Mouse (Mus musculus): ENCODE data around the gene Plekha5. TPM values are rescaled to one million over a fixed set of nuclear protein-coding genes. Genes with fewer than 3 reads are reported as not detected.
A peak's percentile ranks its signal among the peaks of the same experiment; 100 is the strongest.
"Not testable (repeated sequence)": the region's sequence is repeated elsewhere in the genome, so short reads cannot be mapped to it uniquely, and the experiment has no call there.

The Plekha5 gene
- total RNA-seq, 2 experiments from 2014 or later, result 84.9 to 89.5 TPM

GRCm38 (mm10) chr6:140548082-140548769 is 124.4 kb downstream of the Plekha5 start:
- no peak for DNase-seq (ENCODE audit: low spot score in 2 of 2)
- intact Hi-C loops (cut with DNase I), result no loop called here

- intact Hi-C loops (cut with DNase I), result loop anchor here (5.0 to 10.0 kb wide), 2 partner anchors 73 to 956 kb away; no protein-coding TSS in a partner anchor
These were observed 126.9 kb downstream of the Plekha5 start for GRCm38 (mm10) chr6:140550741-140551140.

GRCm38 (mm10) chr6:140554261-140554660 is 130.4 kb downstream of the Plekha5 start:
- peak; percentile 28 to 44 for DNase-seq (ENCODE audit: low spot score in 2 of 2)
- intact Hi-C loops (cut with DNase I), result loop anchor here (5.0 to 10.0 kb wide), 2 partner anchors 77 to 959 kb away; no protein-coding TSS in a partner anchor

More at GRCm38 (mm10) chr6:140550741-140551140, 126.9 kb downstream of the Plekha5 start:
- no peak for DNase-seq (ENCODE audit: low spot score in 2 of 2)

GRCm38 (mm10) chr6:140559411-140559810 is 135.6 kb downstream of the Plekha5 start:
- DNase-seq (ENCODE audit: low spot score in 2 of 2), result no peak
- intact Hi-C loops (cut with DNase I), result loop anchor here (10.0 kb wide), 1 partner anchor 965 kb away; no protein-coding TSS in a partner anchor

- intact Hi-C loops (cut with DNase I), result no loop called here
- DNase-seq (ENCODE audit: low spot score in 2 of 2), result no peak
These were observed 137.5 kb downstream of the Plekha5 start for GRCm38 (mm10) chr6:140561151-140561916.

GRCm38 (mm10) chr6:140561917-140562590 is 138.2 kb downstream of the Plekha5 start:
- intact Hi-C loops (cut with DNase I), result no loop called here
- no peak for DNase-seq (ENCODE audit: low spot score in 2 of 2)

GRCm38 (mm10) chr6:140567199-140567598 is 143.3 kb downstream of the Plekha5 start:
- no peak for DNase-seq (ENCODE audit: low spot score in 2 of 2)
- intact Hi-C loops (cut with DNase I), result no loop called here

- intact Hi-C loops (cut with DNase I), result no loop called here
These were observed 144.0 kb downstream of the Plekha5 start for GRCm38 (mm10) chr6:140567897-140568296.

GRCm38 (mm10) chr6:140570152-140570551 is 146.3 kb downstream of the Plekha5 start:
- DNase-seq (ENCODE audit: low spot score in 2 of 2), result no peak
- intact Hi-C loops (cut with DNase I), result no loop called here

More at GRCm38 (mm10) chr6:140567897-140568296, 144.0 kb downstream of the Plekha5 start:
- no peak for DNase-seq (ENCODE audit: low spot score in 2 of 2)

GRCm38 (mm10) chr6:140574943-140575342 is 151.1 kb downstream of the Plekha5 start:
- intact Hi-C loops (cut with DNase I), result no loop called here

GRCm38 (mm10) chr6:140576133-140576532 is 152.3 kb downstream of the Plekha5 start:
- DNase-seq (ENCODE audit: low spot score in 2 of 2), result no peak
- intact Hi-C loops (cut with DNase I), result no loop called here

More at GRCm38 (mm10) chr6:140574943-140575342, 151.1 kb downstream of the Plekha5 start:
- DNase-seq (ENCODE audit: low spot score in 2 of 2), result no peak

- intact Hi-C loops (cut with DNase I), result no loop called here
These were observed 153.3 kb downstream of the Plekha5 start for GRCm38 (mm10) chr6:140576961-140577821.

GRCm38 (mm10) chr6:140577822-140578170 is 153.9 kb downstream of the Plekha5 start:
- DNase-seq (ENCODE audit: low spot score in 2 of 2), result no peak
- intact Hi-C loops (cut with DNase I), result no loop called here

More at GRCm38 (mm10) chr6:140576961-140577821, 153.3 kb downstream of the Plekha5 start:
- DNase-seq (ENCODE audit: low spot score in 2 of 2), result no peak

- intact Hi-C loops (cut with DNase I); DNase-seq (ENCODE audit: low spot score in 2 of 2): not testable (repeated sequence)
These were observed 155.1 kb downstream of the Plekha5 start for GRCm38 (mm10) chr6:140578985-140579384.

GRCm38 (mm10) chr6:140580170-140580569 is 156.3 kb downstream of the Plekha5 start:
- intact Hi-C loops (cut with DNase I), result no loop called here

GRCm38 (mm10) chr6:140586714-140587259 is 162.9 kb downstream of the Plekha5 start:
- no peak for DNase-seq (ENCODE audit: low spot score in 2 of 2)
- intact Hi-C loops (cut with DNase I), result no loop called here

More at GRCm38 (mm10) chr6:140580170-140580569, 156.3 kb downstream of the Plekha5 start:
- DNase-seq (ENCODE audit: low spot score in 2 of 2), result no peak

- intact Hi-C loops (cut with DNase I), result no loop called here
- no peak for DNase-seq (ENCODE audit: low spot score in 2 of 2)
These were observed 167.5 kb downstream of the Plekha5 start for GRCm38 (mm10) chr6:140591331-140591730.

- intact Hi-C loops (cut with DNase I), result no loop called here
- DNase-seq (ENCODE audit: low spot score in 2 of 2), result no peak
These were observed 168.9 kb downstream of the Plekha5 start for GRCm38 (mm10) chr6:140592713-140593112.

Data from left cerebral cortex, postnatal 14 days (tissue).